Mouse (Mus musculus) kidney, adult 2 months (tissue): Measurements from ENCODE around the gene Cyren.

Experiments
- CTCF ChIP-seq: fragments of 200-500 bp; conservative IDR thresholded peaks from 2 replicates; pipeline ENCODE4 v1.5.1; 2011; ENCODE audit warnings: low read depth, mild to moderate bottlenecking, control low read depth, low read length, moderate library complexity, mixed read lengths; ENCODE audit not compliant: insufficient read depth, insufficient read length
- POLR2A ChIP-seq: fragments of 200-500 bp; IDR thresholded peaks from one replicate; pipeline ENCODE4 v1.6.1; 2011; ENCODE audit warnings: low read depth, low read length, control low read depth

- TF ChIP-seq CTCF (no peak), POLR2A (no peak)
Observed at GRCm38 (mm10) chr6:34861546-34862053, 16.3 kb downstream of the Cyren start.
